Mouse (Mus musculus) G1E (cell line): ENCODE data around the gene Twf2.

Experiments
- CTCF ChIP-seq: IDR thresholded peaks from 2 replicates; pipeline ENCODE4 v1.5.1; 2012; ENCODE audit warnings: low read depth, low read length, inconsistent platforms, mixed read lengths
- POLR2AphosphoS5 ChIP-seq: IDR thresholded peaks from 2 replicates; pipeline ENCODE4 v1.6.1; 2012; ENCODE audit warnings: low read depth, low read length, inconsistent platforms; ENCODE audit not compliant: insufficient replicate concordance

- TF ChIP-seq CTCF, result no peak
- no peak for TF ChIP-seq POLR2AphosphoS5
Measured at GRCm38 (mm10) chr9:106154106-106154505, 48.8 kb upstream of the Twf2 start.
